In the genomic region with DNA sequence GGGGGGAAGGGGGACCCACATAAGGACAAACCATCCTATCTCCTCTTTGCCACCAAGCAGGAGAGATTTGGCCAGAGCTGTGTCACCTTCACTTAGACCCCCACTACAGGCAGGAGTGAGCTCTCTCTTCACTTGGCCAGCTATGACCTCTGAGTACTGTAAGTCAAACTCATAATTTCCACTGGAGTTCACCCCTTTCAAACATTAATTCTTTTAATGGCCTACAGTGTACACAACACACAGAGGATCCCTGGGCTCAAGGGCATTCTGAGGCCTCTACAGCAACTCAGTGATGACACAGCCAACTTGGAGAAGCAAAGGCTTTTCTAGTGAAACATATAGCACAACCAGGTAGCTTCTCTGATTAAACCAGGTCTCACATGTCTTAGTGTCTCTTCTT, we compare ENCODE assay signal across 20 mouse cellular contexts. TPM values are rescaled to one million over a fixed set of nuclear protein-coding genes. Genes with fewer than 3 reads are reported as not detected.
A peak's percentile ranks its signal among the peaks of the same experiment; 100 is the strongest.
DNase-seq lines count a peak whose midpoint lies in the region; ATAC-seq and TF ChIP-seq lines count a peak whose summit lies in the region.
"Had no signal": no experiment of that assay in that cellular context is flagged by ENCODE, and none has a peak within 500 bp of the region (broad histone marks: within the 10 kb centered on the region; RNA-seq: fewer than 3 reads in every experiment).

No protein-coding gene starts in this region.

- no peak overlapping the region for H3K9ac ChIP-seq in hindbrain, postnatal 0 days (replicated peaks; ENCODE audit: low read length)
- H3K9ac ChIP-seq in forebrain, postnatal 0 days = no peak overlapping the region
- H3K9ac ChIP-seq: embryonic facial prominence, embryonic 13.5 days; forebrain, embryonic 12.5 days; heart, embryonic 12.5 days; hindbrain, embryonic 15.5 days had no signal

- H3K27ac ChIP-seq in kidney, adult 2 months (ENCODE audit: insufficient read depth, low read depth, low read length) = peak overlapping the region; percentile 93
- H3K27ac ChIP-seq in hindbrain, postnatal 0 days = no peak overlapping the region
- no peak overlapping the region for H3K27ac ChIP-seq in forebrain, postnatal 0 days (ENCODE audit: low read depth, low read length)
- H3K27ac ChIP-seq in left cerebral cortex, adult 2 months = no peak overlapping the region
- H3K27ac ChIP-seq: embryonic facial prominence, embryonic 13.5 days; forebrain, embryonic 12.5 days; hindbrain, embryonic 15.5 days had no signal

- peaks cover 20% of the 10 kb centered on the region for H3K4me1 ChIP-seq in kidney, adult 2 months (ENCODE audit: control insufficient read depth, insufficient read depth, low read length)
- no peaks in the 10 kb centered on the region for H3K4me1 ChIP-seq in hindbrain, postnatal 0 days (ENCODE audit: insufficient read depth, low read length)
- no peaks in the 10 kb centered on the region for H3K4me1 ChIP-seq in forebrain, postnatal 0 days (ENCODE audit: insufficient read depth)
- H3K4me1 ChIP-seq: embryonic facial prominence, embryonic 13.5 days; forebrain, embryonic 12.5 days; heart, embryonic 12.5 days; hindbrain, embryonic 15.5 days had no signal

- no peak overlapping the region for H3K4me2 ChIP-seq in hindbrain, postnatal 0 days (ENCODE audit: low read depth, low read length)
- H3K4me2 ChIP-seq in forebrain, postnatal 0 days (ENCODE audit: low read depth) = no peak overlapping the region
- H3K4me2 ChIP-seq: embryonic facial prominence, embryonic 13.5 days; forebrain, embryonic 12.5 days; heart, embryonic 12.5 days; hindbrain, embryonic 15.5 days had no signal

- ATAC-seq in hindbrain, postnatal 0 days = no peak
- ATAC-seq in forebrain, postnatal 0 days = no peak
- ATAC-seq: forebrain, embryonic 16.5 days had no signal

- intact Hi-C loops in left cerebral cortex, adult 2 months (cut with DNase I) = loop anchor here (5.0 kb wide), 1 partner anchor 63 kb away; no protein-coding TSS in a partner anchor

- no peaks in the 10 kb centered on the region for H3K36me3 ChIP-seq in kidney, adult 2 months (ENCODE audit: control insufficient read depth, insufficient read depth, low read length)
- no peaks in the 10 kb centered on the region for H3K36me3 ChIP-seq in hindbrain, postnatal 0 days (ENCODE audit: insufficient read depth, low read length)
- H3K36me3 ChIP-seq in forebrain, postnatal 0 days (ENCODE audit: insufficient read depth) = no peaks in the 10 kb centered on the region
- H3K36me3 ChIP-seq: embryonic facial prominence, embryonic 13.5 days; forebrain, embryonic 12.5 days; G1E; heart, embryonic 12.5 days; hindbrain, embryonic 15.5 days had no signal

- no peaks in the 10 kb centered on the region for H3K27me3 ChIP-seq in kidney, adult 2 months (replicated peaks; ENCODE audit: control insufficient read depth, insufficient read depth, low read length)
- H3K27me3 ChIP-seq in hindbrain, postnatal 0 days (ENCODE audit: insufficient read depth, low read length) = no peaks in the 10 kb centered on the region
- H3K27me3 ChIP-seq in forebrain, postnatal 0 days (ENCODE audit: insufficient read depth, low read length) = no peaks in the 10 kb centered on the region
- H3K27me3 ChIP-seq: embryonic facial prominence, embryonic 13.5 days; forebrain, embryonic 12.5 days; heart, embryonic 12.5 days; hindbrain, embryonic 15.5 days had no signal

- H3K9me3 ChIP-seq in hindbrain, postnatal 0 days (ENCODE audit: low read length) = no peaks in the 10 kb centered on the region
- no peaks in the 10 kb centered on the region for H3K9me3 ChIP-seq in forebrain, postnatal 0 days (ENCODE audit: low read length)
- H3K9me3 ChIP-seq: embryonic facial prominence, embryonic 13.5 days; forebrain, embryonic 12.5 days; G1E; heart, embryonic 12.5 days; hindbrain, embryonic 15.5 days had no signal

- no peak for TF ChIP-seq POLR2A in kidney, adult 2 months (IDR thresholded peaks at IDR 0.05; ENCODE audit: low read depth, low read length)

- TF ChIP-seq CTCF in kidney, adult 2 months (conservative IDR thresholded peaks at IDR 0.05; ENCODE audit: insufficient read depth, insufficient read length, low read depth, low read length) = no peak
- TF ChIP-seq CTCF in hindbrain, postnatal 0 days (IDR thresholded peaks at IDR 0.05; ENCODE audit: low read depth) = no peak
- TF ChIP-seq CTCF in forebrain, postnatal 0 days (IDR thresholded peaks at IDR 0.05; ENCODE audit: low read depth) = no peak
- no peak for TF ChIP-seq CTCF in left cerebral cortex, adult 2 months (IDR thresholded peaks at IDR 0.05)

- no peak overlapping the region for H3K4me3 ChIP-seq in kidney, adult 2 months (ENCODE audit: insufficient read depth, low read depth, low read length)
- no peak overlapping the region for H3K4me3 ChIP-seq in hindbrain, postnatal 0 days (ENCODE audit: low read length)
- no peak overlapping the region for H3K4me3 ChIP-seq in forebrain, postnatal 0 days (ENCODE audit: low read depth, low read length)
- H3K4me3 ChIP-seq in left cerebral cortex, adult 2 months = no peak overlapping the region
- H3K4me3 ChIP-seq: embryonic facial prominence, embryonic 13.5 days; forebrain, embryonic 12.5 days; heart, embryonic 12.5 days; hindbrain, embryonic 15.5 days had no signal

- peak; percentile 81 for DNase-seq in kidney, adult 2 months
- DNase-seq in kidney, adult 9 months = peak; percentile 87
- peak; percentile 38 for DNase-seq in kidney, postnatal 10 days
- no peak for DNase-seq in hindbrain, postnatal 0 days (ENCODE audit: low spot score)
- no peak for DNase-seq in forebrain, postnatal 0 days
- no peak for DNase-seq in left cerebral cortex, adult 2 months (ENCODE audit: extremely low spot score in 1 of 2, low spot score in 2 of 2)
- DNase-seq: adrenal gland, adult 8-10 months; adrenal gland, postnatal 36 days; cerebellum, adult 8-10 months; cerebellum, postnatal 25 days; gastrocnemius, postnatal 14 days; heart, postnatal 36 days had no signal

RNA-seq across cellular contexts. Expression of a gene that starts 24.6 kb away (rescaled TPM):
- polyA plus RNA-seq in kidney, adult 2 months (2012; rRNA removed) = 5.4 and 6.5 TPM in 2 replicates
- 26.5 and 26.8 TPM in 2 replicates for total RNA-seq in hindbrain, postnatal 0 days (2014; rRNA removed)
- polyA plus RNA-seq in hindbrain, postnatal 0 days (2015; fragmentation: Nextera tagmentation; extraction: Ambion mirVana) = 15.1 and 15.6 TPM in 2 replicates
- total RNA-seq in forebrain, postnatal 0 days (2014; rRNA removed) = 32.9 and 37.8 TPM in 2 replicates
- 15.4 and 17.7 TPM in 2 replicates for polyA plus RNA-seq in forebrain, postnatal 0 days (2015; fragmentation: Nextera tagmentation; extraction: Ambion mirVana)
- 10 to 100 TPM; 17.0 to 22.3 TPM for total RNA-seq in left cerebral cortex, adult 2 months (2021)

RNA-seq across cellular contexts. Expression of a gene that starts 26.1 kb away (rescaled TPM):
- polyA plus RNA-seq in kidney, adult 2 months (2012; rRNA removed) = 0.16 and 0.20 TPM in 2 replicates
- 0.29 and 0.99 TPM in 2 replicates for total RNA-seq in hindbrain, postnatal 0 days (2014; rRNA removed)
- polyA plus RNA-seq in hindbrain, postnatal 0 days (2015; fragmentation: Nextera tagmentation; extraction: Ambion mirVana) = 0.45 and 0.55 TPM in 2 replicates
- total RNA-seq in forebrain, postnatal 0 days (2014; rRNA removed) = 0.23 and 0.90 TPM in 2 replicates
- 0.33 TPM in 1 of 2 replicates, not detected in the other for polyA plus RNA-seq in forebrain, postnatal 0 days (2015; fragmentation: Nextera tagmentation; extraction: Ambion mirVana)
- total RNA-seq in left cerebral cortex, adult 2 months (2021) = under 1 TPM; 0.23 to 0.44 TPM
- total RNA-seq: gastrocnemius, adult 18-20 months had no signal
- polyA plus RNA-seq: G1E had no signal

RNA-seq across cellular contexts. Expression of a gene that starts 57.2 kb away (rescaled TPM):
- 295 and 328 TPM in 2 replicates for polyA plus RNA-seq in kidney, adult 2 months (2012; rRNA removed)
- 5.9 and 12.5 TPM in 2 replicates for total RNA-seq in hindbrain, postnatal 0 days (2014; rRNA removed)
- polyA plus RNA-seq in hindbrain, postnatal 0 days (2015; fragmentation: Nextera tagmentation; extraction: Ambion mirVana) = 6.6 and 7.4 TPM in 2 replicates
- 3.6 and 6.1 TPM in 2 replicates for total RNA-seq in forebrain, postnatal 0 days (2014; rRNA removed)
- 3.5 and 5.3 TPM in 2 replicates for polyA plus RNA-seq in forebrain, postnatal 0 days (2015; fragmentation: Nextera tagmentation; extraction: Ambion mirVana)
- total RNA-seq in left cerebral cortex, adult 2 months (2021) = 10 to 100 TPM; 17.4 to 19.2 TPM
- total RNA-seq: heart, adult 8-10 months; heart, postnatal 36 days had no signal
- polyA plus RNA-seq: G1E had no signal

Comparison
In these comparisons a context has a peak if more than half of its experiments do, and no peak if none do; other contexts are left out.
1. DNase-seq: peak in kidney, adult 2 months (single experiment), kidney, adult 9 months (single experiment) and kidney, postnatal 10 days (single experiment); none in hindbrain, postnatal 0 days (single experiment), forebrain, postnatal 0 days (single experiment) and left cerebral cortex, adult 2 months (0 of 2).